Mouse (Mus musculus) E14TG2a.4 (cell line): Measurements from ENCODE around the gene Zfp455.

Source experiments
- CTCF ChIP-seq: conservative IDR thresholded peaks from 2 replicates; pipeline ENCODE4 v1.5.1; 2014; ENCODE audit warnings: low read length
- NANOG ChIP-seq: IDR thresholded peaks from 2 replicates; pipeline ENCODE4 v1.6.1; 2014; ENCODE audit warnings: borderline replicate concordance, low read length, mixed read lengths
- POU5F1 ChIP-seq: IDR thresholded peaks from 2 replicates; pipeline ENCODE4 v1.6.1; 2014; ENCODE audit warnings: low read length, borderline replicate concordance

DNA sequence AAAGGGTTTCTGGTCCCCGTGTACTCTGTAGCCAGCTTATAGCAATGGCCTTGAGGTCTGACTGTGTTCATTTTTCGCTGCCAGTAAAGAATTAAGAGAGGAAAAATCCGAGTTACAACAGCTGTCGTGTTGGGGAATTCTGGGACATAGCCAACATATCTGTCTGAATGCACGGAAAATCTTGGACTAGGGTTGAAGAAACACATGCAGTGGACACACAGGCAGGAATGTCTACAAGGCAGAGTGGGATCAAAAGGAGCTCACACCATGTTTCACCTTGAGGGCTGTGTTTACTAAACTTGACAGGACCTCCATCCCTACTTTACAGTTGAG, 20.6 kb upstream of the Zfp455 start:
- no peak for TF ChIP-seq CTCF
- no peak for TF ChIP-seq NANOG
- no peak for TF ChIP-seq POU5F1
